Mouse (Mus musculus) liver, embryonic 12.5 days (tissue): ENCODE results near the gene Prss16. TPM values are rescaled to one million over a fixed set of nuclear protein-coding genes. Genes with fewer than 3 reads are reported as not detected.
A peak's percentile ranks its signal among the peaks of the same experiment; 100 is the strongest.
"Not testable (repeated sequence)": the region's sequence is repeated elsewhere in the genome, so short reads cannot be mapped to it uniquely, and the experiment has no call there.

Source experiments
- ATAC-seq: fragments of 200-750 bp; cut with Nextera tagmentation; 2 replicates; pipeline ENCODE4 v1.8.0; 2017; ENCODE audit warnings: moderate number of reproducible peaks, mild to moderate bottlenecking, moderate library complexity
- H3K27ac ChIP-seq: fragments of 300-500 bp; sonication (generic); 2 replicates; pipeline ENCODE4 v1.5.1; 2016; ENCODE audit warnings: mild to moderate bottlenecking
- H3K27me3 ChIP-seq: fragments of 300-500 bp; sonication (generic); replicated peaks from 2 replicates; pipeline ENCODE4 v1.6.1; 2016; ENCODE audit warnings: mild to moderate bottlenecking, moderate library complexity
- H3K36me3 ChIP-seq: fragments of 300-500 bp; sonication (generic); 2 replicates; pipeline ENCODE4 v1.6.1; 2016; ENCODE audit warnings: mild to moderate bottlenecking, moderate library complexity
- H3K4me1 ChIP-seq: fragments of 300-500 bp; sonication (generic); 2 replicates; pipeline ENCODE4 v1.6.1; 2016
- H3K4me2 ChIP-seq: fragments of 300-500 bp; sonication (generic); 2 replicates; pipeline ENCODE4 v1.6.1; 2016; ENCODE audit warnings: mild to moderate bottlenecking, moderate library complexity
- H3K4me3 ChIP-seq: fragments of 300-500 bp; sonication (generic); 2 replicates; pipeline ENCODE4 v1.5.1; 2016; ENCODE audit warnings: mild to moderate bottlenecking, moderate library complexity
- H3K9ac ChIP-seq: fragments of 300-500 bp; sonication (generic); 2 replicates; pipeline ENCODE4 v1.6.1; 2016; ENCODE audit warnings: mild to moderate bottlenecking, moderate library complexity
- H3K9me3 ChIP-seq: fragments of 300-500 bp; sonication (generic); replicated peaks from 2 replicates; pipeline ENCODE4 v1.6.1; 2016; ENCODE audit warnings: mild to moderate bottlenecking, moderate library complexity
- WGBS: fragments of 180-500 bp; shearing (Covaris S2); methylation state at CpG from one replicate; pipeline ENCODE4 v1.1.7; 2016; ENCODE audit not compliant: insufficient replicate concordance; 5-methylcytosine and 5-hydroxymethylcytosine counted together
- polyA plus RNA-seq: library from polyadenylated mRNA; unstranded; fragments of >200 nt; fragmentation: Nextera tagmentation; extraction: Ambion mirVana; gene quantifications from 2 replicates; pipeline ENCODE4 v1.2.1, GENCODE M21; 2016

The Prss16 gene
- polyA plus RNA-seq, 1 experiment from 2014 or later = 0.33 TPM

- Histone ChIP-seq H3K9ac (peak overlapping the region; percentile 89), H3K4me2 (peak overlapping the region; percentile 75), H3K36me3 (no peaks in the 10 kb centered on the region), H3K4me3 (peak overlapping the region; percentile 60), H3K9me3 (no peaks in the 10 kb centered on the region), H3K4me1 (peaks cover 60% of the 10 kb centered on the region), H3K27me3 (no peaks in the 10 kb centered on the region), H3K27ac (peak overlapping the region; percentile 98)
- 2% methylated on average over 13 of the region's 13 CpGs for WGBS
- ATAC-seq = no peak
These were observed 32.4 kb upstream of the Prss16 start for GRCm38 (mm10) chr13:22041651-22042567.

- not testable (repeated sequence) for H3K36me3 ChIP-seq, H3K27me3 ChIP-seq, H3K9me3 ChIP-seq
- Histone ChIP-seq H3K4me1 (peaks cover 67% of the 10 kb centered on the region), H3K4me2 (peak within 1 kb of the TSS; percentile 75), H3K27ac (peak within 1 kb of the TSS; percentile 98), H3K4me3 (peak within 1 kb of the TSS; percentile 60), H3K9ac (peak within 1 kb of the TSS; percentile 89)
- under 1% methylated on average over 22 of the region's 27 CpGs for WGBS
- peak; percentile 53 for ATAC-seq
These were observed 31.6 kb upstream of the Prss16 start, which contains the start of gene Hist1h4i for GRCm38 (mm10) chr13:22041142-22041536. TSS of gene Hist1h4i (minus strand) at chr13:22041362.

DNA sequence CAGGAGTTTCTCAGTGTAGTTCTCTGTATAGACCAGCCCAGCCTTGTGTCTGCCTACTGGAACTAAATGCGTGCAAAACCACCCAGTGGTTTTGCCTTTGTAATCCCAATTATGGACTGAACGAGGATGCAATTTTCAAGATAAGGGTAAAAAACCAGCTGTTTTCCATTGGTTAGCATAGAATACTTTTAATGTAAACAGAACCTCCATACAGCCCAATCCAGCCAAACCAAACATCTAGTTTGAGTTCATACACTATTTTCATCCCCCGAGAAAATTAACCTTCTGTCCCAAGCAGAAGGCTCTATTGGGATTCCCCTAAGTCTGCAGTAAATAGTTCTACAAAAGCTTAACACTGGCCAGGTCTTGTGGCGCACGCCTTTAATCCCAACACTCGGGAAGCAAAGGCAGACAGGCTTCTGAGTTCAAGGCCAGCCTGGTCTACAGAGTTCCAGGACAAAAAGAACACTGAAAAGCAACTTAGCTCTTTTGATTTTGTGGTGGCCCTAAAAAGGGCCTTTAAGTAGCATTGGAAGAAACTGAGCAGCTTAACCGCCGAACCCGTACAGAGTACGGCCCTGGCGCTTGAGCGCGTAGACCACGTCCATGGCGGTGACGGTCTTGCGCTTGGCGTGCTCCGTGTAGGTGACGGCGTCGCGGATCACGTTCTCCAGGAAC lies 31.1 kb upstream of the Prss16 start:
- peak overlapping the region; percentile 98 for H3K27ac ChIP-seq
- peaks cover 63% of the 10 kb centered on the region for H3K4me1 ChIP-seq
- H3K9me3 ChIP-seq = no peaks in the 10 kb centered on the region
- ATAC-seq = peak; percentile 59
- no peaks in the 10 kb centered on the region for H3K27me3 ChIP-seq
- peak overlapping the region; percentile 75 for H3K4me2 ChIP-seq
- WGBS = under 1% methylated on average over 23 of the region's 24 CpGs
- H3K4me3 ChIP-seq = peak overlapping the region; percentile 60
- H3K36me3 ChIP-seq = no peaks in the 10 kb centered on the region
- H3K9ac ChIP-seq = peak overlapping the region; percentile 89

DNA sequence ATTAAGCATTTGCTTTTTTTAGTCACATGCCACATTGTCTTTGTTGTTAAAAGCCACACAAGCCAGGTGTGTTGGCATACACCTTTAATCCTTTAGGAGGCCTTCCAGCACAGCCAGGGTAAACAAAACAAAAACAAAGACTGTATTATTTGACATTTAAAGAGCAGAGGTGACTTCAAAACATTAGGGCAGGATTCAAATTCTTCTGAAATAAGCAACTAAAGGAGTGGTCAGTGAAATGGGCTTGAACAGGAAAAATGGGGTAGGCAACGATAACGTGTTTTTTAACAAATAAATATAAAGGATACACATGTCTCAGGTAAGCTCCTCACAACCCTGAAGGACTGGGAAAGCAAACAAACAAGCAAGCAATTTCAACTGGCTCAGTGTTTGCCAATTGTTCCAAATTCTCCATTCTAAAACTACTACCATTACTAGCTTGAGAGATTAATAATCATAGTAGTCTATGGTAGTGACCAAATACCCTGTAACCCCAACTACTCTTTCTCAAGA lies 30.5 kb upstream of the Prss16 start:
- 5% methylated on average over 2 of the region's 2 CpGs for WGBS
- H3K4me1 ChIP-seq = peaks cover 57% of the 10 kb centered on the region
- H3K4me2 ChIP-seq = peak overlapping the region; percentile 75
- H3K4me3 ChIP-seq = peak overlapping the region; percentile 60
- H3K27me3 ChIP-seq = no peaks in the 10 kb centered on the region
- H3K36me3 ChIP-seq = no peaks in the 10 kb centered on the region
- no peak for ATAC-seq
- no peaks in the 10 kb centered on the region for H3K9me3 ChIP-seq
- H3K27ac ChIP-seq = peak overlapping the region; percentile 98
- H3K9ac ChIP-seq = peak overlapping the region; percentile 89

DNA sequence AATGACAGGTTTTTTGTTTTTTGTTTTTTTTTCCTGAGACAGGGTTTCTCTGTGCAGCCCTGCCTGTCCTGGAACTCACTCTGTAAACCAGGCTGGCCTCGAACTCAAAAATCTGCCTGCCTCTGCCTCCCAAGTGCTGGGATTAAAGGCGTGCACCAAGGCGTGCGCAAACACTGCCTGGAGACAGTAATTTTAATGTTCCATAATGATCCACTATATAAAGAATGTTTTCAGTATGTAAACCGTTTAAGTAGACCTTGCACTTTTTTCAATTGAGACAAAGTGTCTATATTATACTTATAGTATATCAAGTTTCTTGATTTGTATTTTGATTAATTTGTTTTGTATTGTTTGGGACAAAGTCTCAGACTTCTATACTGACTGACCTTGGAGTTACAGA lies 29.8 kb upstream of the Prss16 start:
- WGBS = 53% methylated on average over 5 of the region's 5 CpGs
- peak overlapping the region; percentile 75 for H3K4me2 ChIP-seq
- H3K4me1 ChIP-seq = peaks cover 55% of the 10 kb centered on the region
- peak overlapping the region; percentile 89 for H3K9ac ChIP-seq
- no peak for ATAC-seq
- H3K36me3 ChIP-seq = no peaks in the 10 kb centered on the region
- H3K27ac ChIP-seq = peak overlapping the region; percentile 98
- H3K9me3 ChIP-seq = no peaks in the 10 kb centered on the region
- no peaks in the 10 kb centered on the region for H3K27me3 ChIP-seq
- H3K4me3 ChIP-seq = peak overlapping the region; percentile 60

GRCm38 (mm10) chr13:22037415-22037814 lies 27.9 kb upstream of the Prss16 start:
- WGBS = 59% methylated on average over 2 of the region's 2 CpGs
- Histone ChIP-seq H3K4me3 (peak overlapping the region; percentile 24), H3K27ac (peak overlapping the region; percentile 98), H3K27me3 (no peaks in the 10 kb centered on the region), H3K4me1 (peaks cover 67% of the 10 kb centered on the region), H3K9ac (peak overlapping the region; percentile 80), H3K36me3 (no peaks in the 10 kb centered on the region), H3K9me3 (no peaks in the 10 kb centered on the region), H3K4me2 (peak overlapping the region; percentile 75)
- ATAC-seq = no peak

GRCm38 (mm10) chr13:22036986-22037385 lies 27.4 kb upstream of the Prss16 start:
- Histone ChIP-seq H3K27ac (peak overlapping the region; percentile 98), H3K9ac (peak overlapping the region; percentile 80), H3K27me3 (no peaks in the 10 kb centered on the region), H3K9me3 (no peaks in the 10 kb centered on the region), H3K4me2 (peak overlapping the region; percentile 75), H3K4me1 (peaks cover 68% of the 10 kb centered on the region), H3K4me3 (peak overlapping the region; percentile 53), H3K36me3 (no peaks in the 10 kb centered on the region)
- no peak for ATAC-seq
- WGBS = 44% methylated on average over 3 of the region's 3 CpGs

- H3K4me3 ChIP-seq = peak overlapping the region; percentile 53
- peaks cover 68% of the 10 kb centered on the region for H3K4me1 ChIP-seq
- peak; percentile 19; the same call in 1 of the 2 replicates for ATAC-seq
- 2% methylated on average over 20 of the region's 23 CpGs for WGBS
- H3K4me2 ChIP-seq = peak overlapping the region; percentile 75
- H3K27me3 ChIP-seq = no peaks in the 10 kb centered on the region
- H3K9me3 ChIP-seq = no peaks in the 10 kb centered on the region
- peak overlapping the region; percentile 80 for H3K9ac ChIP-seq
- H3K27ac ChIP-seq = peak overlapping the region; percentile 98
- H3K36me3 ChIP-seq = no peaks in the 10 kb centered on the region
These were observed 26.8 kb upstream of the Prss16 start for GRCm38 (mm10) chr13:22036149-22036956.

GRCm38 (mm10) chr13:22035267-22036148 lies 26.0 kb upstream of the Prss16 start, which contains the start of the genes Hist1h2ah and Hist1h2bk:
TSS of gene Hist1h2ah (minus strand) at chr13:22035568.
TSS of gene Hist1h2bk (plus strand) at chr13:22035870.
- not testable (repeated sequence) for H3K27me3 ChIP-seq, H3K9me3 ChIP-seq, H3K36me3 ChIP-seq
- Histone ChIP-seq H3K9ac (peak within 1 kb of the TSS; percentile 80), H3K4me2 (peak within 1 kb of the TSS; percentile 75), H3K27ac (peak within 1 kb of the TSS; percentile 98), H3K4me1 (peaks cover 70% of the 10 kb centered on the region), H3K4me3 (peak within 1 kb of the TSS; percentile 59)
- 0% methylated on average over 21 of the region's 69 CpGs for WGBS
- ATAC-seq = peak; percentile 91

DNA sequence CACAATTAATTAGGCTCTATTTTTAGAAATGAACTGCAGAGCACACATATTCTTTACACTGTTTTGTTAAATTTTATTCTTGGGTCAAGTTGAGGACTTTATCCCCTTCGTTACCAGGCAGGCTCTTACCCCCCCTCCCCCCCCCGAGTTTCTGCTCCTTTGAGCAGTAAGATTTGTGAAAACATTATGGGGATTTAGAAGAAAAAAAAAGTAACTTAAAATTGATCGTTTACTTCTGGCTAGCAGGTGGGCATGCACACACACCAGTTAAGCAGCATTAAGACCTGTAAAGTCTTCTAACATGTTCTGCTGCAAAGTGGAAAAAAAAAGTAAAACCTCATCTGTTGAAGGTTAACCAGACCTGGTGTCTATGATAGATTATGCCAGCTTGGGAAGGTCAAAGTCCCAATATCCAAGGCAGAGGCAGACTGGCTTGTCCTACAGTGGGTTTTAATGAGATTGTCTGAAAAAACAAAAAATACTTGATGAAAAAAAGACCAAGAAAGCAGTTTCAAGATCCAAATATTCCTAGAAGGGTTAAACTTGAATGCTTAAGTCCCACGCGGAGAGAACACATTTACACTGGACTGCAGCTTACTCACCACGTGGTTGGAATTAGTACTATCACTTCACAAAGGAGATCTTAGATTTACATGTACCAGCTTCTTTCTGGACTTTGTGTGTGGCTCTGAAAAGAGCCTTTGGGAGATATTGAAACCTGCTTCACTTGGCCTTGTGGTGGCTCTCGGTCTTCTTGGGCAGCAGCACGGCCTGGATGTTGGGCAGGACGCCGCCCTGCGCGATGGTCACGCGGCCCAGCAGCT lies 25.1 kb upstream of the Prss16 start:
- peaks cover 66% of the 10 kb centered on the region for H3K4me1 ChIP-seq
- no peaks in the 10 kb centered on the region for H3K27me3 ChIP-seq
- WGBS = under 1% methylated on average over 10 of the region's 14 CpGs

More for the DNA sequence above, 25.1 kb upstream of the Prss16 start:
- H3K36me3 ChIP-seq = no peaks in the 10 kb centered on the region
- H3K4me3 ChIP-seq = peak overlapping the region; percentile 59
- peak overlapping the region; percentile 80 for H3K9ac ChIP-seq
- no peaks in the 10 kb centered on the region for H3K9me3 ChIP-seq
- no peak for ATAC-seq
- H3K4me2 ChIP-seq = peak overlapping the region; percentile 75
- peak overlapping the region; percentile 95 for H3K27ac ChIP-seq
